Mouse (Mus musculus) urinary bladder, adult 2 months (tissue): ENCODE data around the gene Tmem236. TPM values are rescaled to one million over a fixed set of nuclear protein-coding genes. Genes with fewer than 3 reads are reported as not detected.

Experiments used
- DNase-seq: peaks from one replicate; pipeline ENCODE4 v3.0.0; 2022; ENCODE audit warnings: low spot score
- polyA plus RNA-seq: library from polyadenylated mRNA; depleted of rRNA; stranded (reverse); fragments of >200 nt; gene quantifications from 2 replicates; pipeline ENCODE4 v1.2.3, GENCODE M21; 2012; rRNA removed

Tmem236 gene
- 0.06 and 0.11 TPM in 2 replicates for polyA plus RNA-seq

DNA sequence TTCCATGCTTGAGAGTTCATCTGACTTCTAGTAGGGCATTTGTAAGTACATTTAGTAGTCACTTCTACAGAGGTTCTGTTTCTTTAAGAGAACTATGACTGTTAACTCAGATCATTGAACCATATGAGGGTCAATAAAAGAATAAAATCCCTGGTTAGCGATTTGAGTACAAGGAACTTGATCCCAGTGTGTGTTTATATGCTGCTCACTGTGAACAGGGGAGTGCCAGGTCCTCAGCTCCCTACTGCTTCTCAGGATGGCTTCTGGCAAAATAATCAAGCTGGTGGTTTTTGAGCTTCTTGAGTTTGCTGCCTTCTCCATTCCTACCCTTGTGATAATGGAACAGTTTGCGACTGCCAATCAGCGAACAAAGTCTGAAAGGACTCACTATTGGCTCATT is at the start of gene Tmem236:
TSS of gene Tmem236 (plus strand) at position 190 of the 400 bp plus-strand sequence.
- no peak for DNase-seq

DNA sequence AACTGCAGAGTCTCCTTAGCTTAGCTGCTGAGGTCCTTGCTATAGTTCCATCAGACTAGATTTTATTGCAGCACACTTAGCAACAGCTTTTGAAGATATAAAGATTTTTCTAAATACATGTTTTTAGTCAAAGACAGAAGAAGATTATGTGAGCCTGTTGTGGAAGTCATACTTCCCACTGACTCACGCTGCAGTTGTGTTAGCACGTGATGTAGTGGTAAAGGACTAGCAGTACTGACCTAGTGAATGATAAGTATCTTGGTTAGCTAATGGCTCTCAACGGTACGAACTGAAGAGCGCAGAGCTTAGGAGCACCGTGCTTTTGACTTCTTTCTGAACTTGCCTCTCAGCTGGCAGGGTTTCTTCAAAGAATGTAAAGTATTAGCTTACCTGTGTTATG is 47.9 kb upstream of the Tmem236 start:
- no peak for DNase-seq

DNA sequence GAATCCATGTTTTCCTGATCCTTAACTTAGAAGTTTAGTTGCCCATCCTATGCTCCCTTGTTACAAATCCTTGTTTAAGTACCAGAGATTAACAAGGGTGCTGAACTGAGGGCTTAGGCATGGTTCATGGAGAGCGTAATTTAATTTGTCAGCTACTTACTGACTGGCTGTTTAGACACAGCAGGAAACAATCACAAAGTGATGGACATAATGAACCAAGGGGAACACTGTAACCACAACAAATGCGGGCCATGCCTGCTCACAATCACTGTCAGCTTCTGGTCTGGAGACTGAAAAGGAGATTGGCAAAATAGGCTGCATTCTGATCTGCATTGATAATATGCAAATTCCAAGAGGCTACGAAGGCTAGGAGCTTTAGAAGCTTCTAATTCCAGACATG is 46.7 kb upstream of the Tmem236 start:
- DNase-seq, result no peak

DNA sequence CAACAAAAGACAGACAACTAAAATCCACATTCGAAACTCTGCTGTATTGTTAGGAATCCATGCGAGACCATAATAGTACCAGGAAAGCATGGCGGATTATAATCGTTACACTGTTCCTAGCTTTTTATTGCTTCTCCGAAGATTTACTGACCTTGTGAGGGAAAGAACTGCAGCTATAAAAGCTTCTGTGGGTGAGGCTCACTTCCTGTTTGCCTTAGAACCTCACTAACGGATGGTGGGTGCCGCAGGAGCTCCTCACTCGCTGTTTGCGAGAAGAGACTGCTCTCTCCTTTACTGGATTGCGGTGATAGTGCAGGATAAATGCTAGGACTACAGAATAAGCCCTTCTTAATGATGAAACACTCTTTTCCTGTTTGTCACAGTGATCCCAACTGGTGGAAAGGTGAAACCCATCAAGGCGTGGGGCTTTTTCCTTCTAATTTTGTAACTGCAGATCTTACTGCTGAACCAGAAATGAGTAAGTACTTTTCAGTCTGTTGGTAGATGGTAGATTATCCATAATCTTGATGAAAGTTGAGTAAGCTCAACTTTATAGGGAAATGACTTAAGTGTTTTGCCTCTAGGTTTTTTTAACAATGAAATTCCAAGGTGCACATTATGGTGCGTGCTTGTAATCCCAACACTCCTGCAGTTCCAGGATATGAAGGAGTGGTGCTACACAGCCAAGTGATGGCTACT is 43.5 kb upstream of the Tmem236 start:
- DNase-seq, result no peak

DNA sequence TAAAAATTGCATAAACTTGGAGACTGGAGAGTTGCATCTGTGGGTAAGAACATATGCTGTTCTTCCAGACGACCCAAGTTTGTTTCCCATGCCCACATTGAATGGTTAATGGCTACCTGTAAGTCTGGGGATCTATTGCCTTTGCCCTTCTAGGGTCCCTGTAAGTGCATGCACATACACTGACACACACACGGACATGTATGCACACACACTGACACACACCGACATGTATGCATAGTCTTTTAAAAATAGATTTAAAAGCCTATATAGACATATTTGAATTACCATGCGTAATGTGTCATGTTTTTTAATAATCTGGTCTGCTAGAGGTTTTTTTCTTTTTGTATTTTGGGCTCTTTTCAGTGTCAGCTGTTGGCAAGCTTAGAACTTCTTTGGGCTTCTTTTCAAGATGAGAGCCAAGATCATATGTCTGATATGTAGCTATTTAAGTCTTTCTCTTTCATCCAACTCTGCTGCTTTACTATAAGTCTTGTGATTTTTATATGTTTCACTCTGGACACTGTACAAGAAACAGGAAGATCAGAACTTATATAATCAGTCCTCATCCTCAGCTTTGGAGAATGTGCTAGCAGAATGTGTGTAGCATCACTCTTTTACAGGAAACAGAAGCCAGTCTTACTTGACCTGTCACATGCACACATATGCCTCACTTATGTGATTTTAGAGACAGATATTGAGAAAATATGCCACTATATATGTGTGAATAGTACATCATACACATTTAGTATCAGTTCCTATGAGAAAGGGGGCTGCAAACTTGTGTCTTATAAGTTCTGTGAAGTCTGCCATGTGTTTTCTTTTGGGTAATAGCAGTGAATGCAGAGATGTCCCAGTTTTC is 41.6 kb upstream of the Tmem236 start:
- no peak for DNase-seq

DNA sequence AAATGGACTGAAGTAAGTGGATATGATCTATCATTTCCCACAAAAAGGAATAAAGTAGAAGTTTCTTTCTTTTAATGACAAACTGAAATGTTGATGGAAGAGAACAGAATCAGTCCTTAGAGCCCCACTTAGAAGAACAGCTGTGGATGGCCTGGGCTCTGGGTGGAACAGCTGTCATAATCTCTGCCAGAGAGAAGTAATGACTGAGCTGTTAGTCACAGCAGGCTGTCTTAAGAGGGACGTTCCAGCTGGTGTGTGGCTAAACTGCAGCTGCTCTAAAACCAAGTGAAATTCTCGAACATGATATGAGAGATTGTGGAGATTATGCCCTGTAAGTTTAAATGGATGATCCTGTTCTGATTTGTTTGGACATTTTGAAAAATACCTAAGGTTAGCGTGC is 37.4 kb upstream of the Tmem236 start:
- DNase-seq, result no peak

DNA sequence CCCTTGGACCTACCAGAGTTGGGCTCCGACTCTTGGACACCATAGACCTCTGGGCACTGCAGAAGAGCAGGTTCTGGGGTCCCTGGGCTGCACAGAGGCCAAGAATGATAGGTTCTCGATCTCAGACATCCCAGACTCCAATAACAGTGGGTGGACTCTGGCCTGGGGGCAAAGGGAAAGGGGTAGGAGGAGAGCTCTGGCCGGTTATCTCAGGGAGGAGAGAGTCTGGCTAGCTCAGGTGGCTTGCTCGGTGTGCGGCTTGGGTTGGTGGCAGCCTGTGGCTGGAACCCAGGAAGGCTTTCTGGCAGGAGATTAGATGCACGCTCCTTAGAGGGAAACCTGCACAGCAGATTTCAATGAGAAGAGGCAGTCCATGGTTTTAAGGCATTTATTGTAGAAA is 34.7 kb upstream of the Tmem236 start:
- DNase-seq, result no peak

DNA sequence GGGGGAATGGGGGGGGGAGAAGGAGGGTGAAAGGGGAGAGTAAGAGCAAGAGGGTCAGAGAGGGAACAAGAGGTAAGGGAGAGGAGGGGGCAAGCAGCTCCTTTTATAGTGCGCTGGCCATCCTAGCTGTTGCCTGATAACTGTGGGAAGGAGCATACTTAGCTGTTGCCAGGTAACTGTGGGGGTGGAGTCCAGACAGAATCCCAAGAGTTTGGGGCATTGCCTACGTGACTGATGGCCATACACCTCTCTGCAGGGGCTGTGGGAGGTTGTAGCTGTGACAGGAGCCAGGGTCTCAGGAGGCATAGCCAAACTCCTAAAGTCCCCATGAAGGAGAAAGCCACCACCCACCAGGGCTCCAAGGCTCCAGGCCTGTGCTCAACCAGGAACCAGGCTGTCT is 34.3 kb upstream of the Tmem236 start:
- DNase-seq, result no peak

DNA sequence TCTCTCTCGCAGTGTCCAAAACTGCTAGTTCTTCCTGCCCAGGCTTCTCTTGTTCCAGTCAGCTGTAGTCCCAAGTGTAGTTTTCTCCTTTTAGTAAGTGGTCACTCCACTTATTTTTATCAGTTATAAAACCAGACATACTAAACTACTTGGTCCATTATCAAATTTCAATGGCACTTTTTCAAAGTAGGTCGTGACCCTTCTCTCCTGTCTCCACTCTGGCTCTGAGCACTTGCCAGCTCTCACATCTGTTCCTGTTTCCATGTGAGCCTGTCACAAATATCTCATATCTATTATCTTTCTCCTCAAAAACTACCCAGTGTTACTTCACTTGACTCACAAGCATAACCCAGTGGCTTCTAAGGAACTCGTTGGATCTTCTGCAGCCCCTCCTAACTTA is 29.0 kb upstream of the Tmem236 start:
- no peak for DNase-seq

DNA sequence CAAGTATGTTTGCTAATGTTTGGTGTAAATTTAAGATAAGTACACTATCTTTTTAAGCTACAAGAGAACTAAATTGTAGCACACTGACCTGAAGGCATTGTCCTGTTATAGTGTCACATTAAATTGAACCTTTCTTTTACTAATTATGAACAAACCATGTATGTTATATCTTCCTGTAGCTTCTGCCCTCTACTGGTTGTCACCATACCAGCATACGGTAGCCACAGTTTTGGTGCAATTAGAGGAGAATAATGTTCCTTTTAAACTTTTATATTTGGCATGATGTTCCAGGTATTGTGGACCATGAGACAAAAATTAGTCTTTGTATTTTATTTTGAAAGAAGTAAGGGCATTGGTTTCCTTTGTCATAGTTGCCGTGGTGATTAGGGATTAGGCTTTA is 27.4 kb upstream of the Tmem236 start:
- DNase-seq, result no peak

DNA sequence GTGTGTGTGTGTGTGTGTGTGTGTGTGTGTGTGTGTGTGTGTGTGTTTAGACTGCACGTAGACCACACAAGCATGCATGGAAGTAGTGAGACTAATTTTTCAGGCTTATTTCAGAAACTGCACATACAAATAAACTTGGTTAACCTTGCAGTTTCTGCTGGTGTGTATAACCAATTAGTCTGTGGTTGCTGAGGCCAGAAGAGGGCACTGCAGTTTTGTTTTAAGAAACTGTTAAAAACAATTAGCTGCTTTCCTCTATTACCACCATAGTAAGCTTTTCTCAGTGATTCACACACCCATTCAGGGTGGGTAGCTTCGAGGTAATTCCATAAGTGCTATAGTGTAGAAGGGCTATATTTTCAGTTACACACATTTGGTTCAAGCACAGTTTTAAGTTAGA is 23.5 kb upstream of the Tmem236 start:
- no peak for DNase-seq

DNA sequence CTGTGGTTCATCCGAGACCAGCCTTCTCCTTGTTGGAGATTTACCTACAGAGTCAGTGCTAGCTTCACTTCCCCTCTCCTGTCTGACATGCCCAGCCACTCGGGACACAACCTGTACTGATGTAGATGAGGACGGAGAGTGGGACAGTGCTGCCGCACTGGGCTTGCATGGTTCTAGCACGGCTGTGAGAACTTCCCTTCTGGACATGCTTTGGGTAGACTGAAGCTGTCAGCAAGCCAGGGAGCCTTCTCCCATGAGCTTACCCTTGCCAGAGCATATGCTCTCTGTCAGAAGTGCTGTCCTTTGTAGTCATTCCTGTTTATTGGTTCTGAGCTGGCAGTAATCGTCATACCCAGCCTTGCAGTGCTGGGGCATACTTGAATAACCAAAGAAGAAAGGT is 22.5 kb upstream of the Tmem236 start:
- no peak for DNase-seq

DNA sequence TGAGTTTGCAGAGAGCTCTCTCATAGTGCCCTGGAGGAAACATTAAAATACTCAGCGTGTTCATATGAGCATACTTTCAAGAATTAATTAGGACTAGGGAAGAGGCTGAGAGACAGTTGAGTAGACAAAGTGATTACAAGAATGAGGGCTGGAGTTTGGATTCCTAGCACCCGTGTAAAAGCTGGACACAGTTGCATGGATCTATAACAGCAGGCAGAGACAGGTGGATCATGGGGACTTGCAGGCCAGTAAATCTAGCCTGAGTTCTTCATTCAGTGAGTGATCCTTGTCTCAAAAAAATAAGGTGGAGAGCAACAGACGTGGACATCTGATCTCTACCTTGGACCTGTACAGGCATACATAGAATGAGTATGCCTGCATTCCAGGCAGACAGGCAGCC is 15.3 kb upstream of the Tmem236 start:
- no peak for DNase-seq

DNA sequence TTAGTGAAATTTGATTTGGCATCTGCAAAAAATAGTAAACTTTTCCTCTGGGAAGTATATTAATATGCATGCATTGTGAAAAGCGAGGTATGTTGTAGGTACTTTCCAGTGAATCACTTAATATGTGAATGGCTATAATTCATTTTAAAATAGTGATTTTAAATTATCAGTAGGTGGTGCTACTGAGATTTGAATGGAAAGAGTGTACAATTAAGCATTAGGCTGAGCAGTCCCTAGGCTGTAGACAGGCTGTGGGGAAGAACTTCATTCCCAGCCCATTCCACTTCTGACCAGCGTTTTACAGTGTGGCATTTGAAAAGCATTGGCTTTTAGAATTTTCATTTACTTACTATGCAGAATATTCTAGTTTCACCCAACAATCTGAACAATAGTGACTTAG is 14.6 kb upstream of the Tmem236 start:
- DNase-seq, result no peak

DNA sequence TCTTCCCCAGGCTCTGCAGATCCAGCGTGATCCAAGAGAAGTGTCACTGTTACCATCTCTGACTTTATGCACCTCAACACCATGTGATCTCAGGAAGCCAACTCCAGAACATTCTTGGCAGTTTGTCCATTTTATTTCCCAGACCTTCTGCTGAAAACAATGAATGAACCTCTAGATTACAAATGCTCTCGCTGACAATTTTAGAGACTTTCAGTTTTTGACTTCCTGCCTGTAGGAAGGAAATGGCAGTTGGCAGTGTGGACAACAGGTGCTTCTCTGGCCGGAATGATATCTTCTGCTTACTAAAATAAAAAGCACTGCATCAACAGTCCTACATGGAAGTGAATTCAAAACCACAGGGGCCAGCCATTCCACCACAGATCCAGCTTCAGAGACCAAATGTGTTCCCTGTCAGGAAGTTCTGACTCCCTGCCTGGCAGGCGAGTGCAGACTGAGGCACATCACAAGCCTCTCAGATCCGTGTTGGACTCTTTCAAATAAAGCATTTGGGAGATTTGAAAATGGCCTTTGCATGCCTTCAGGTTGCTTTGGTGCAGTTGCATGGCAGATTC is 9.8 kb upstream of the Tmem236 start:
- DNase-seq, result no peak

DNA sequence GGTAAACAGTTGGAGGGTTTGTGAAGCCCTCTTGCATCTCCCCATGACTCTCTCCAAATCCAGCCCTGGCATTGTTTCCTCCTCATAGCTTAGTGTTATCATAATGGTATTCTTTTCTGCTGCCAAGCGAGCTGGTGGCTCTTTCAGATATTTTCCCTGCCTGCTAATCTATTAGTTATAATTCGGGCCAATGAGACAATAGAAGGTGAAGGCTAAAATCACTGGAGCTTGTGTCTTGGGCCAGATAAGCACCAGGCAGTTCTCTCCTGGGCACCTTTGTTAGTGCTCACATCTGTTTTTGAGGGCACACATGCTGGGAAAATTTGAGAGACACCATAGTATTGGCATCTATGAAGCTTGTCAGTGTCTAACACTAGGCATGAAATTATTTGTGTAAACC is 9.3 kb upstream of the Tmem236 start:
- no peak for DNase-seq

DNA sequence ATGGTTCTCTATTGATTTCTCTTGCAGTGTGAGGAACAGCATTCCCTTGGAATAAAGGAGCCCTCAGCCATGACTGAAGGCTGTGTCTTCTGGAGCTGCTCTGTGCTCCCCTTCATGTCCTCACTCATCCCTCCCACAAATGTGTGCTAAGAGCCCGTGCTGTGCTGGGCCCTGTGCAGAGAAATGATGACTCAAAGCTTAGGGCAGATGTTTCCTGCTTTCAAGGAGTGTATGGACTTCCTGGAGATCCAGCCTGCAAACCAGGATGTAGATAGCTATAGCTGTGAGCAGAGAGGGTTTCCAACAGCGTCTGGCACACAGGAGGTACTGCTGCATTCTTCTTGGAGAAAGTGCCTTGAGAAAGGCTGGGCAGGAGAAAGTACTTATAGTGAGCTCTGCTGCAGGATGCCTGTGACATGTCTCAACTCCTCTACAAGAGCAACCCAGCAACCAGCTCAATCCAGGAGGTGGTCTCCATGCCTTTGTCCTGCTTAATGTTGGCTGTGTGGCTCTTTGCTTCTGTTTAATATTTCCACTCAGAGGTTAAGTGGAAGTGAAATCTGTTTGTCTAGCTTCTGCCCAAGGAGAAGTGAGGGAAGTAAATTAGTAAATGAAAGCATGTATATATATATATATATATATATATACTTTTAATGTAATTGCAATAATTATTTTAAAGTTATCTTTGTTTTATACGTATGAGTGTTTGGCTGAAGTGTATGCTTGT is 8.5 kb upstream of the Tmem236 start:
- no peak for DNase-seq

DNA sequence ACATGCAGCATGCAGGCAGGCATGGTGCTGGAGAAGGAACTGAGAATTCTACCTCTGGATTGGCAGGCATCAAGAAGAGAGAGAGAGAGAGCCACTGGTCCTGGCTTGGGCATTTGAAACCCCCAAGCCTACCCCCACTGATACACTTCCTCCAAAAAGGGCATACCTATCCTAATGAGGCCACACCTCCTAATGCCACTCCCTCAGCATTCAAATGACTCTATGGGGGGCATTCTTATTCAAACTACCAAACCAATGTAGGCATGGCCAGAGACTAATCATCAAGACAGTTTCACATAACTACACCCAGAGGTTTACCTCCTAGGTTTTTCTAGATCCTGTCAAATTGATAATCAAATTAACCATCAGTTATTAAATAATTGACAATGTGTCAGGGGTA is 6.6 kb upstream of the Tmem236 start:
- DNase-seq, result no peak

DNA sequence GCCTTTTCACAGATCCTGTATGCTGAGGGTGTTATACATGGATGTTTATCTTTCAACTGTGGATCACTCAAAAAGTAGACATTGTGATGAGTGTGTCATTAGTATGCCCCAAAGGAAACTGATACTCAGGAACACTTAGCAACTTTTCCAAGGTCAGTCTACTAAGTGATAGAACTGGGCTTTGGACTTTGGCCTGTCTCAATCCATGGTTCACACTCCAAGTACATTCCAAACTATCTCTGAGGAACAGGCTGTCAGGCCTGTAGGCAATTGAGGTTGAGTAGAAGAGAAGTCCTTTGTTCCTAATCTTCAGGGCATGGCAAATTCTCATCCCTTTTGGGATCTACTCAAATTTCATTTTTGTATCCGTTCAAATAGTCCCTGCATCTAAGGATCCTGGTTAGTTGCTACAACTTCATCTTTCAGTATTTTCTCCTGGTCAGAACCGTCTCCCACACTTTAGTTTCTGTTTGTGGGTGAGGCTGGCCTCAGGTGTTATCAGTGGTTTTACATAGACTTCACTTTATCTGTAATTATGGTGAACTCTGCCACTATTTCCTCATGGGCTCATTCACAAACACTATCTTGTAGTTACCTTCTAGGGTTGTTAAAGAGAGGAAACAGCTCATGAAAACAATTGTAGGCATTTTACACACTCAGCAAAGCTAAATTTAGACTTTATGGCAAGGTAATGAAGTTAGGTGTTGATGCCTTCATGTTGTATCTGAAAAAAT is 2.3 kb downstream of the Tmem236 start:
- DNase-seq, result no peak

DNA sequence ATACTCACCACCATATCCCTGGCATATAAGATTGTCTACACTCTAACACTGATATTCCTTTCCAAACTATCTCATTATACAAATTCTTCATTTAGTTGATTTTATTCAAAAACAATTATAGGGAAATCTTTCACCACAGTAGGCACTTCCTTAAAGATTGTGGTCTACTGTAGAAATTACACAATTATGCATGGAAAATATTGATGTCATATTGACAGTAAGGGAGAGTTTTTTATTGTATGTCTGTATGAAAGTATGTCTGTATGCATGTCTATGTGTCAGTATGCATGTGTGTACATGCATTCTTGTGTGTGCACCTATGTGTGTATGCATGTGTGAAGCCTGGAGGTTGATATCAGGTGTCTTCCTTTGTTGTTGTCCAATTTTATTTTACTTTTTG is 10.1 kb downstream of the Tmem236 start:
- no peak for DNase-seq

DNA sequence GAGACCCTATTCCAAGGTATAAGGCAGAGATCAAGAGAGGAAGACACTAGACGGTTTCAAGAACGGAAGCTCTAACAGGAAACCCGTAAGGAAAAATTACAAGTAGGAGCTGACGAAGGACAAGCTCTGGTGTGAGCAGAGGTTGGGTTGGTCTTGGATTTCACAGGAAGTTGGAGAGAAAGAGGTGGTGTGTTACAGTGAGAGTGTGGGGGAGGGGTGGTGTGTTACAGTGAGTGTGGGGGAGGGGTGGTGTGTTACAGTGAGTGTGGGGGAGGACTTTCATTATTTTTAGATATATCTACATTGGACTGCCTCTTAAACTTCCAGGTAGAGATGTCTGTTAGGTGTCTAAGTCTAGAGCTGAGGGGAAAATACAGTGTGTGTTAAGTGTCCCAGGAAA is 16.4 kb downstream of the Tmem236 start:
- no peak for DNase-seq

DNA sequence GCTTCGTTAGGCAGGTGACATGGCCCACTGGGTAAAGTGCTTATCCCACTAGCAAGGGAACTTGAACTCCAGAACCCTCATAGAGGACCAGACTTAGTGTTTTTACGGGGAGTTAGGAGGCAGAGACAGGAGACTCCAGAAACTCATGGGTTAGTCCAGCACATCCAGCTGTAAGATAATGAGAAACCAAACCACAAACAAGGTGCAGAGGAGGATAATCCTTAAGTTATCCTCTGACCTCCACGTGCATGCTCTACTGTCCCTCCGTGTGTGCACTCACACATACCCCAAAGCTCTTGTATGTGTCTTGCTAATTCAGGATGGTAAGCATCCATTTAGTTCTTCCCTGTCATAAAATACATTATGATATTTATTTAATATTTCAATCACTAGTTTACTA is 17.3 kb downstream of the Tmem236 start:
- DNase-seq, result no peak
